Mouse (Mus musculus) MEL (cell line): ENCODE results near the gene Rnf103. TPM values are rescaled to one million over a fixed set of nuclear protein-coding genes. Genes with fewer than 3 reads are reported as not detected.
A peak's percentile ranks its signal among the peaks of the same experiment; 100 is the strongest.

Source experiments
- DNase-seq: peaks from one replicate; pipeline ENCODE4 v3.0.0; 2011; ENCODE audit warnings: low read depth, low spot score
- H3K27ac ChIP-seq: 2 replicates; pipeline ENCODE4 v1.5.1; 2012; ENCODE audit warnings: low read depth, mild to moderate bottlenecking, control low read depth, low read length, moderate library complexity; ENCODE audit not compliant: control insufficient read depth
- H3K27me3 ChIP-seq, 2 experiments: fragments of 150-350 bp in 1 of 2; sonication (generic) in 1 of 2; 2 replicates each; pipeline ENCODE4 v1.6.1; 2012; ENCODE audit warnings: low read length in 2 of 2, mild to moderate bottlenecking in 2 of 2, improper control_type of control experiment in 1 of 2, moderate library complexity in 1 of 2; ENCODE audit not compliant: insufficient read depth in 2 of 2, control insufficient read depth in 1 of 2
- H3K36me3 ChIP-seq, 2 experiments: 2 replicates each; pipeline ENCODE4 v1.6.1; 2012 to 2014; ENCODE audit warnings: low read length in 2 of 2, improper control_type of control experiment in 1 of 2, inconsistent platforms in 1 of 2, mild to moderate bottlenecking in 1 of 2; ENCODE audit not compliant: insufficient read depth in 2 of 2, control insufficient read depth in 1 of 2
- H3K4me1 ChIP-seq, 2 experiments: fragments of 150-350 bp in 1 of 2; sonication (generic) in 1 of 2; 2 replicates each; pipeline ENCODE4 v1.6.1; 2012; ENCODE audit warnings: low read length in 2 of 2, improper control_type of control experiment in 1 of 2, mild to moderate bottlenecking in 1 of 2; ENCODE audit not compliant: insufficient read depth in 2 of 2, control insufficient read depth in 1 of 2
- H3K4me3 ChIP-seq, 2 experiments: fragments of 150-350 bp in 1 of 2; sonication (generic) in 1 of 2; 2 replicates each; pipeline ENCODE4 v1.5.1; 2012; ENCODE audit warnings: low read depth in 2 of 2, low read length in 2 of 2, mild to moderate bottlenecking in 2 of 2, moderate library complexity in 2 of 2, control low read depth in 1 of 2, improper control_type of control experiment in 1 of 2; ENCODE audit not compliant: control insufficient read depth in 1 of 2, insufficient read depth in 1 of 2
- H3K79me2 ChIP-seq: 2 replicates; pipeline ENCODE4 v1.6.1; 2012; ENCODE audit warnings: mild to moderate bottlenecking, low read length, moderate library complexity; ENCODE audit not compliant: control insufficient read depth, poor library complexity, insufficient read depth
- H3K9ac ChIP-seq: 2 replicates; pipeline ENCODE4 v1.6.1; 2012; ENCODE audit warnings: low read depth, mild to moderate bottlenecking, control low read depth, low read length, moderate library complexity; ENCODE audit not compliant: control insufficient read depth, poor library complexity, severe bottlenecking
- H3K9me3 ChIP-seq: fragments of 150-350 bp; sonication (generic); replicated peaks from 2 replicates; pipeline ENCODE4 v1.6.1; 2012; ENCODE audit warnings: mild to moderate bottlenecking, low read length, improper control_type of control experiment, moderate library complexity; ENCODE audit not compliant: insufficient read depth
- CHD1 ChIP-seq: IDR thresholded peaks from 2 replicates; pipeline ENCODE4 v1.6.1; 2012; ENCODE audit warnings: low read depth, mild to moderate bottlenecking, inconsistent platforms, low read length, improper control_type of control experiment
- CTCF ChIP-seq, 3 experiments: IDR thresholded peaks in 2 of 3; conservative IDR thresholded peaks in 1 of 3; 2 replicates each; pipeline ENCODE4 v1.5.1; 2011 to 2012; ENCODE audit warnings: low read length in 3 of 3, low read depth in 2 of 3, mild to moderate bottlenecking in 2 of 3, improper control_type of control experiment in 1 of 3, inconsistent platforms in 1 of 3, mixed read lengths in 1 of 3, moderate library complexity in 1 of 3; ENCODE audit not compliant: control insufficient read depth in 1 of 3, insufficient read depth in 1 of 3, poor library complexity in 1 of 3, severe bottlenecking in 1 of 3
- E2F4 ChIP-seq: IDR thresholded peaks from 2 replicates; pipeline ENCODE4 v1.6.1; 2011; ENCODE audit warnings: low read depth, low read length, improper control_type of control experiment, borderline replicate concordance
- ELF1 ChIP-seq: IDR thresholded peaks from 2 replicates; pipeline ENCODE4 v1.6.1; 2014; ENCODE audit warnings: low read depth, mild to moderate bottlenecking, inconsistent platforms, low read length, improper control_type of control experiment, moderate library complexity
- GABPA ChIP-seq: IDR thresholded peaks from 2 replicates; pipeline ENCODE4 v1.6.1; 2012; ENCODE audit warnings: low read depth, mild to moderate bottlenecking, inconsistent platforms, low read length, improper control_type of control experiment, moderate library complexity
- MAX ChIP-seq: IDR thresholded peaks from 2 replicates; pipeline ENCODE4 v1.6.1; 2011; ENCODE audit warnings: low read length, improper control_type of control experiment
- MAZ ChIP-seq: IDR thresholded peaks from 2 replicates; pipeline ENCODE4 v1.6.1; 2012; ENCODE audit warnings: low read depth, mild to moderate bottlenecking, inconsistent platforms, low read length, improper control_type of control experiment
- MXI1 ChIP-seq: IDR thresholded peaks from 2 replicates; pipeline ENCODE4 v1.6.1; 2011; ENCODE audit warnings: mild to moderate bottlenecking, low read depth, low read length, improper control_type of control experiment
- NELFE ChIP-seq: IDR thresholded peaks from 2 replicates; pipeline ENCODE4 v1.6.1; 2011; ENCODE audit warnings: low read depth, low read length, improper control_type of control experiment
- POLR2A ChIP-seq, 2 experiments: IDR thresholded peaks; 2 replicates each; pipeline ENCODE4 v1.6.1; 2011 to 2012; ENCODE audit warnings: low read length in 2 of 2, mild to moderate bottlenecking in 2 of 2, control low read depth in 1 of 2, improper control_type of control experiment in 1 of 2, low read depth in 1 of 2, moderate library complexity in 1 of 2; ENCODE audit not compliant: control insufficient read depth in 1 of 2, insufficient read depth in 1 of 2, poor library complexity in 1 of 2
- POLR2AphosphoS2 ChIP-seq: IDR thresholded peaks from 2 replicates; pipeline ENCODE4 v1.6.1; 2011; ENCODE audit warnings: low read length, improper control_type of control experiment
- SIN3A ChIP-seq: IDR thresholded peaks from 2 replicates; pipeline ENCODE4 v1.6.1; 2012; ENCODE audit warnings: low read length, improper control_type of control experiment, inconsistent platforms
- UBTF ChIP-seq: IDR thresholded peaks from 2 replicates; pipeline ENCODE4 v1.6.1; 2012; ENCODE audit warnings: low read depth, mild to moderate bottlenecking, inconsistent platforms, low read length, improper control_type of control experiment, moderate library complexity, borderline replicate concordance; ENCODE audit not compliant: insufficient read depth
- ZC3H11A ChIP-seq: IDR thresholded peaks from 2 replicates; pipeline ENCODE4 v1.6.1; 2012; ENCODE audit warnings: low read depth, mild to moderate bottlenecking, inconsistent platforms, low read length, improper control_type of control experiment
- ZKSCAN1 ChIP-seq: IDR thresholded peaks from 2 replicates; pipeline ENCODE4 v1.6.1; 2012; ENCODE audit warnings: low read depth, mild to moderate bottlenecking, inconsistent platforms, low read length, improper control_type of control experiment, moderate library complexity
- ZMIZ1 ChIP-seq: IDR thresholded peaks from 2 replicates; pipeline ENCODE4 v1.6.1; 2012; ENCODE audit warnings: low read depth, mild to moderate bottlenecking, inconsistent platforms, low read length, improper control_type of control experiment, moderate library complexity
- ZNF384 ChIP-seq: IDR thresholded peaks from 2 replicates; pipeline ENCODE4 v1.6.1; 2012; ENCODE audit warnings: low read depth, mild to moderate bottlenecking, inconsistent platforms, low read length, improper control_type of control experiment
- polyA plus RNA-seq, 2 experiments: library from polyadenylated mRNA; stranded (reverse) in 1 of 2; unstranded in 1 of 2; fragments of >175 nt in 1 of 2; fragments of >200 nt in 1 of 2; gene quantifications; 2 replicates each; pipeline versions ENCODE4 v1.2.1 to v1.2.4; 2012; ENCODE audit warnings: low replicate concordance in 2 of 2, low read depth in 1 of 2; ENCODE audit not compliant: insufficient read length in 2 of 2, insufficient read depth in 1 of 2, missing spikeins in 1 of 2
- total RNA-seq: library from RNA; depleted of rRNA; stranded (reverse); fragments of 300-350 nt; gene quantifications from 2 replicates; pipeline ENCODE4 v1.2.3, GENCODE M21; 2012; rRNA removed

The Rnf103 gene
- total RNA-seq, result 3.3 and 3.9 TPM in 2 replicates
- 1 to 10 TPM in 1 of 2 experiments, not detected in 1; 4.9 TPM for polyA plus RNA-seq

DNA sequence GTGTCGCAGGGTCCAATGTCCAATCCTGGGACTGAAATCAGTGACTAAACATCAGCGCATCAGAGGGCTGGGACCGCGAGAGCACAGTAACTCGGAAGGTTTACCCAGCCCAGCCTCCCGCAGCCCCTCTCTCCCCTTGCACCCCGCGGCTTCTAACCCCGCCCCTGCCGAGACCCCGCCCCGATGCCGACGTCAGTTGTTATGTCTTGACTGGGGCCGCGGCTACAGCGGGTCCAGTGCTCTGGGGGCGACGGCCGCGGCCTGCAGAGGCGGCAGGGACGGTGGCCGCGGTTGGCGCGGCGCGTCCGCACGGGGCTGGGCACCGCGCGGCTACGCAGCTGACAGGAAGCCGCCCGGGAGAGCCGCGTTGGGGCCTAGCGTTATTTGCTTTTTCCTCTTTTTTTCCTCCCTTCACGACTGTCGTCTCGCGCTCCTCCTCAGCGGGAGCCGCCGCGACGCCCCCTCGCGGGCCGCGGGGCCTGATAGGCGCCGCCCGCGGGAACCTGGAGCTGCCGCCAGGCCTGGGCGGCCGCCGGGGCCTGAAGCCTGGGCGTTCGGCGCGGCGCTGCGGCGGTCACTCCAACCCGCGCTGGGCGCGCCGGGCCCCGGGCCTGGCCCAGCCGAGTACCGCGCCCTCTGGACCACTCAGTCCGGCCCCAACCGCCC lies at the start of gene Rnf103:
TSS of gene Rnf103 (plus strand) at position 220 of the 666 bp plus-strand sequence.
- peak within 1 kb of the TSS; percentile 85 to 95 for H3K4me3 ChIP-seq
- H3K27ac ChIP-seq, result peak within 1 kb of the TSS; percentile 55
- peak; percentile 90 for DNase-seq
- peaks cover 0 to 5% of the 10 kb centered on the region in 2 experiments; a peak in 2 of 4 replicates for H3K4me1 ChIP-seq
- peaks cover 7% of the 10 kb centered on the region for H3K79me2 ChIP-seq
- peak; percentile 22; the same call in 1 of the 2 replicates for TF ChIP-seq MAZ
- TF ChIP-seq NELFE, result peak; percentile 78
- no peak for TF ChIP-seq GABPA
- no peak for TF ChIP-seq CHD1
- TF ChIP-seq ELF1, result peak; percentile 11; the same call in 1 of the 2 replicates
- peak in 2 of 3 experiments; percentile 25 to 42; a peak in 3 of 6 replicates for TF ChIP-seq CTCF (IDR thresholded peaks at IDR 0.05 in 2 of 3, conservative IDR thresholded peaks at IDR 0.05 in 1 of 3; ENCODE audit: control insufficient read depth in 1 of 3, insufficient read depth in 1 of 3, low read depth in 2 of 3, low read length in 3 of 3, poor library complexity in 1 of 3, severe bottlenecking in 1 of 3)
- TF ChIP-seq ZKSCAN1, result no peak
- peak; percentile 85 to 89 for TF ChIP-seq POLR2A (IDR thresholded peaks at IDR 0.05; ENCODE audit: control insufficient read depth in 1 of 2, insufficient read depth in 1 of 2, low read depth in 1 of 2, low read length in 2 of 2, poor library complexity in 1 of 2)
- 0 out of 2 replicates have a peak, but pooled peaks have one; percentile 83 for TF ChIP-seq UBTF
- no peak for TF ChIP-seq E2F4
- TF ChIP-seq SIN3A, result peak; percentile 49; the same call in 1 of the 2 replicates
- TF ChIP-seq ZMIZ1, result peak; percentile 78; the same call in 1 of the 2 replicates
- TF ChIP-seq MXI1, result no peak
- 0 out of 2 replicates have a peak, but pooled peaks have one; percentile 40 for TF ChIP-seq POLR2AphosphoS2
- TF ChIP-seq ZNF384, result no peak
- 0 out of 2 replicates have a peak, but pooled peaks have one; percentile 24 for TF ChIP-seq MAX
- TF ChIP-seq ZC3H11A, result 0 out of 2 replicates have a peak, but pooled peaks have one; percentile 1
- H3K27me3 ChIP-seq, result peaks cover 0 to 1% of the 10 kb centered on the region in 2 experiments; a peak in 1 of 4 replicates
- peak within 1 kb of the TSS; percentile 97 for H3K9ac ChIP-seq
- no peaks in the 10 kb centered on the region for H3K9me3 ChIP-seq
- H3K36me3 ChIP-seq, result peaks cover 2 to 12% of the 10 kb centered on the region in 2 experiments; a peak in 2 of 4 replicates

DNA sequence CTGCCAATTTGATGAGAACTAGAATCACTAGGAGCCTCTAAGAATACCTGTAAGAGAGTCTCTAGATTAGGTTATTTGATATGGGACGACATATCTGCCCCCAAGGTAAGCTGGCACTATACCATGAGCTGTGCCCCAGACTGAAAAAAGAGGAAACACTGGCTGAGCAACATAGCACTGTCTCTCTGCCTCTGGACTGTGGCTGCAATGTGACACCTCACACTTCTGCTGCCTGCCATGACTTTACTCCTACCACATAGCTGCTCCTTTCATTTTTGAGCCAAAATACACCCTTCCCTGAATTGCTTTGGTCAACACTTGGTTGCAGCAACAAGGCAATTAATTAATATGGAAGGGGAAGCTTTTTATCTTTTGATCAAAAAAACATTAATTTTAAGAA lies 48.9 kb upstream of the Rnf103 start:
- Histone ChIP-seq H3K9me3 (no peaks in the 10 kb centered on the region), H3K9ac (no peak overlapping the region), H3K27ac (no peak overlapping the region), H3K27me3 (no peaks in the 10 kb centered on the region), H3K79me2 (peaks cover 9% of the 10 kb centered on the region), H3K4me3 (no peak overlapping the region), H3K4me1 (peaks cover 13 to 33% of the 10 kb centered on the region in 2 experiments), H3K36me3 (peaks cover 0 to 30% of the 10 kb centered on the region in 2 experiments; a peak in 2 of 4 replicates)
- no peak for TF ChIP-seq SIN3A
- peak; percentile 72 for DNase-seq
